Mouse (Mus musculus): Measurements from ENCODE around the gene Galnt7.

DNA sequence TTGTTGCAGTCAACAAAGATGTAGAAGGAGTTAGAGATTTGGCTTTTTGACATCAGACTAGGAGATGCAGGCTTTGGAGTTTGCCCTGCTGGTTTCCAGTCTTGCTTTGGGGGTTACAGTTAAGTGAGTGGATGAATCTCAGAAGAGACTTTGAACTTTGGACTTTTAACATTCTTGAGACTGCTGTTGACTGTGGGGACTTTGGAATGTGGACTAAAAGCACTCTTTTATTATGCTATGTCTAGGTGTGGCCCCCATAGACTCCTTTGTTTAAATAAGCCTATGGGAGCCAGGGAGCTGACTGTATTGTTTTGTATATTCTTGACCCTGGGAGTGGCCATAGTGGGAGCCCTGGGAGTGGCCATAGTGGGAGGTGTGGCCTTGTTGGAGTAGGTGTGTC lies 162.9 kb downstream of the Galnt7 start:
- no peak for TF ChIP-seq CTCF (IDR thresholded peaks at IDR 0.05; ENCODE audit: low read depth)
- TF ChIP-seq EP300 (IDR thresholded peaks at IDR 0.05; ENCODE audit: low read depth): no peak
